Mouse (Mus musculus) heart, adult 9 months (tissue): ENCODE measurements around the gene Hist1h3g.
A peak's percentile ranks its signal among the peaks of the same experiment; 100 is the strongest.

Experiments used
- DNase-seq, 2 experiments: peaks; one replicate each; pipeline ENCODE4 v3.0.0; 2022; ENCODE audit warnings: low spot score in 2 of 2

The Hist1h3g gene

DNA sequence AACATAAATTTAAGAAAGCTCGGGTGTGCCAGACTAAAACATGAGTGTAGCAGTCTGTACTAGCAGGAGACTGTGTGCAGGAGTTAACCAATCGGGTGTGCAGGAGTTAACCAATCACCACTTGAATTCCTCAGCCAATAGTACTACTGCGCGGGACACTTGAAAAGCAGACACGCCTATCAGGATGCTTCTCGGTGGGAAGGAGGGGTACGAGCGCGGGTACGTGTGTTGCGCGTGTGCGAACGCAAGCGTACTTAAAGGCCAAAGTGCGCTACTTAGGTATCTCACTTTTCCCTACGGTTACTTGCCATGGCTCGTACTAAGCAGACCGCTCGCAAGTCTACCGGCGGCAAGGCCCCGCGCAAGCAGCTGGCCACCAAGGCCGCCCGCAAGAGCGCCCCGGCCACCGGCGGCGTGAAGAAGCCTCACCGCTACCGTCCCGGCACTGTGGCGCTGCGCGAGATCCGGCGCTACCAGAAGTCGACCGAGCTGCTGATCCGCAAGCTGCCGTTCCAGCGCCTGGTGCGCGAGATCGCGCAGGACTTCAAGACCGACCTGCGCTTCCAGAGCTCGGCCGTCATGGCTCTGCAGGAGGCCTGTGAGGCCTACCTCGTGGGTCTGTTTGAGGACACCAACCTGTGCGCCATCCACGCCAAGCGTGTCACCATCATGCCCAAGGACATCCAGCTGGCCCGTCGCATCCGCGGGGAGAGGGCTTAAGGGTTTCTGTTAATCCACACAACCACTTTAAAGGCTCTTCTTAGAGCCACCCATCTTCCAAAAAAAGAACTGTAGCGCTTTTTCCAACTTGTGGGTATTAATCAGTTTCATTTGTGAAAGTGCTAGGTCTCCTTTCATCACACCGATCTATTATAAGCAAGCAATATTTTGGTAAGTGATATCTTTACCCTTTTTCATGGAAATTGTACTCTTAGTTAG, at the start of gene Hist1h3g:
Gene Hist1h3g (plus strand): TSS at position 286 of the 939 bp plus-strand sequence.
- peak; percentile 84 to 90 for DNase-seq

DNA sequence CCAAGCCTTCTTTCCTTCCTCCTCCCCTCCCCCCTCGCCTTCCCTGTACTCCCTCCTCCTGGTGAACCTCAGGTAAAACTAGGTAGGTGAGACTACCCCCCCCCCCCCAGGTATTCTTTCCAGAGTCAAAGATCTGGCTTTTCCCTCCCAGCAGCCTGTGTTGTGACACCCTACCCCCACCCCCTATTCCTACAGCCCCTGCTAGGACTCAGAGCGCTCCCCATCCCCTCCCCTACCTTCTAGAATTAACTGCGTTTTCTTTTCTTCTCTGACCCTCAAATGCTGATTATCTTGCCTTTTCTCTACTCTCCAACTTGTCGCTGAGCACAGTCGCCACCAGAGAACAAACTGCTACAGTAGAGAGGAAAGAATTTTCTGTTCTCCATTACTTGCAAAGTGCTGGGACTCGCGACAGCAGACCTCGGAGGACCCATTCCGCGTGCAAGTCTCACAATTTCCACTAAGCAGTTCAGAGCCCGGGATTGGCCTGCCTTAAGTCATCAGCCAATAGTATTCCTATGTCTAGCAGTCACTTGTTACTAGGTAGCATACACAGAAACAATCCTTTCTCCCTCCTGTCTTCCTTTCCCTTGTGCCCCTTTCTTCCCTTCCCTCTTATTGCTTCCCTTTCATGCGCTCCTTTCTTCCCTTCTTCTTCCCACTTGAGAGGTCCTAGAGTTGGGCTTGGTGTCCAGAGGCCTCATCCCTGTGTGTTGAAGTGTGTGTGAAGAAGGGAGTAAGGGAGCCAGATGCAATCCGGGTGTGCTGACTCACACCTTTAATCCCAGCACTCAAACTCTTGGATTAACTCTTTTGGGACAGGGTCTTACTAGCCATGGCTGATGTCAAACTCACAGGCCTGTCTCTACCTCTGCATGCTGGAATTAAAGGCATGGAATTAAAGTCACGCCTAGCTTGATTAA, 46.6 kb upstream of the Hist1h3g start, which contains the start of gene Btn2a2:
Gene Btn2a2 (minus strand): TSS at position 458 of the 923 bp plus-strand sequence.
- DNase-seq, result peak; percentile 39 to 56

DNA sequence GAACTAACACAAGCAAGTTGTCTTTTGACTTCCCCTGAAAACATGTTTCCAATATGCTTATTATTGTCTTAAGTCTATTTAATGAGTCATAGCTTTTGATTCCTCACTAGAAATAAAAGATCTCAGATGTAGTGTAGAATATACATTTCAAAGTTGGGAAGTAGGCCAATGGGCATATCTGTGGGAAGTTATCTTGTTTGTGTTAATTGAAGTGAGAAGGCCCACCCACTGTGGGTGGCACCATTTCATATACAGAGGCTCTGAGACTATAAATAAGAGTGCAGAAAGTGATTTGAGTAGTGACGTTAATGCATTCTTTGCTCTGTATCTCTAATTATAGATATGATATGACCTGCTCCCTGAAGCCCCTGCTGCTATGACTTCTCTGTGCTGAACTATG, 44.4 kb upstream of the Hist1h3g start:
- DNase-seq, result no peak

DNA sequence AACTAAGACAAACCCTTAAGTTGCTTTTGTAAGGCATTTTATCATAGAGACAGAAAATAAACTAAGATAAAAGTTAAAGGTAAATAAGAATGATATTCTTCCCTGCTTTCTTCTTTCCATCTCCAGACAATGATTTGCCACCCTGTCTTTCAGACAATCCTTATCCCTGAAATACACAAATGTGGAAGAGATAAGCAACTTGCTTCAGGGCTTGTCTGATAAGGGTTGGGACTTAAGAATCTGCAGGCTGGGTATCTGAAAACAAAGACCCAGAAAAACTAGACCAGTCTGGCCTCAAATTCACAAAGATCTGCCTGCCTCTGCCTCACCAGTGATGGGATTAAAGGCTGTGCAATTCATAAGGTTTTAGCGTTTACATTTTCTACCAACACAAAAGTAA, 44.0 kb upstream of the Hist1h3g start:
- DNase-seq, result no peak

DNA sequence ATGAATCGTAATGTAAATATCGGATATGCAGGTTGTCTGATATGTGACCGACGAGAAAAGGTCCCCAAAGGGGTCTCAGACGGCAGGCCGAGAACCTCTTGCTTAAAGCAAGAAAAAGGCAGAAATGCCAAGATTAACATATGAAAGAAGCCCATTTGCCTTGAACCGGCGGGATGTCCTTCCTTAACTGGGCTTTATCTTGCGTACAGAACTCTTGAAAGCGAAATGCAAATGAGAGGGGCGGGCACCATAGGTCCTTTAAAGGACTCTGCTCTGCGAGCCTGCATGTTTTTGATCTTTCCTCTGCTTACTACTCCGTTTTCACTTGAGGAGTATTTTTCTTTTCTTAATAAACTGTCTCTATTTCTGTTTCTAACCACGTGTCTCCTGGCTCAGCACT, 43.2 kb upstream of the Hist1h3g start:
- DNase-seq, result no peak

DNA sequence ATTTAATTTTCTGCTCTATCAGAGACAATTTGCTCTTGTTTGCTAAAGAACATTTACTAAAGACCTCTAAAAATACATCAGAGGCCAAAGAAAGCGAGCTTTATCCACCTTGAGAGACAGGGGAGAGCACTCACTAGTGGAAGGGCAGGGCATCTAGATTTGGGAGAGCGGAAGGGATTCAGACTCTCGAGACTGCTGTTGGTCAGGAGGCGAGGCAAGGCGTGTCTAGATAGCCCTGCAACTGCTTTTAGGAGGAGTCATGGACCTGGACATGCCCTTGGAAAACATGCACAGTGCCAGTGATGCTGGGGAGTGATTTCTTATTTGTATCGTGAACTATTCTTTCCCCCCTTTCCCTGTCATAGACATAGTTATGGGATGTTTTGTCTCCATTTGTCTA, 39.7 kb upstream of the Hist1h3g start:
- no peak for DNase-seq

DNA sequence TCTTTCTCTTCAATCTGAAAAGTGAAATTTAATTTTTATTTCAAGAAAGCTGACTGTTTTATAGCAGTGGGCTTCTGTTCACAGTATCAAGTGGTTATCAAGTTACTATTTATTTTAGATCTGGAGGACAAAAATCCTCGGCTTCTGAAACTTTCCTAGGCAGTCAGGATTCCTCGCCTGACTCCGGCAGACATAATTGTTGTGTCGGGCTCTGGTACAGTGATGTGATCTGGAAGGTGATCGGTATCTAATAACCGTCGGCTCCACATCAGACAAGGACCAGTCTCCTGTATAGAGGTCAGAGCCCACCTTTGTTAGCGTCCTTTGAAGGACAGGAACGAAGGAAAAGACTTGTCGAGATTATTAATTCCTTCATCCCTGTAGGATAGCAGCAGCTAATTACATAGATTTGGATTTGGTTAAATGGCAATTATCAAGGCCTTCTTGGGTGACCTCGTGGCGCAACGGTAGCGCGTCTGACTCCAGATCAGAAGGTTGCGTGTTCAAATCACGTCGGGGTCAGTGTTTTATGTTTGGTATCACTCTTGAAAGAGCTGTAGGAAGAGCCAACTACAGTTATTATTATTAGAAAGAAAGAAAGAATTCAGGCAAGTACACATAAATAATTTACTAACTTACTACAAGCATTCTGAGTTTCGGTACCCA, 37.4 kb upstream of the Hist1h3g start:
- no peak for DNase-seq

DNA sequence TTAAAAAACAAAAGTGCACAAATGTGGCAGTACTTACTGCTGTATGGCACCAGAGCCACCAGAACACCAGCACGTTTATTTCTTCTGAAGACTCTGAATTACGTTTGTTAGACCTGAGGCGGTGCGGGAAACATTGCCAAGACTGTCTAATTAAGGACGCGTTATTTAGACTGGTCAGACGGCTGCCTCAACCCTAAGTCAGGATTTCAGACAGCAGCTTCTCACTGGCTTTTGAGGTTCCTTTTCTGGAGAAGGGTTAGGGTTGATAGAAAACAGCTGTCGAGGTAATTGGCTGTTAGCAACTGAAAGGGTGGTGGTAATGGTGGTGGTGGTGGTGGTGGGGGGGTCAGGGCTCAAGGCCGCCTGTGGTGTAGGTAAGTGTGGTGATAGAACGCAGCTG, 36.6 kb upstream of the Hist1h3g start:
- no peak for DNase-seq

DNA sequence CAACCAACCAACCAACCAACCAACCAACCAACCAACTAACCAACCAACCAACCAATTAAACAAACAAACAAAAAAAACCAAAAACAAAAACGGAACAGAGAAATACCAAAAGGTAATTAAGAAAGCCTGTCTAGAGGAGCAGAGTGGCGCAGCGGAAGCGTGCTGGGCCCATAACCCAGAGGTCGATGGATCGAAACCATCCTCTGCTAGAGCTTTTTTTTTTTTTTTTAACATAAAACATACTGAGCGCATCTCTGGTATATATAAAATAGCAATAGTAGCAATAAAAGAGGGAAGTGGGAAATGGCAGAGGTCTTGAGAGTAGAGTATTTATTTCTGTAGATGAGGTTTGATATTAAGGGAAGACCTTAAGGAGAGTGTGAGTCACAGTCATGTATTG, 35.3 kb upstream of the Hist1h3g start:
- no peak for DNase-seq

DNA sequence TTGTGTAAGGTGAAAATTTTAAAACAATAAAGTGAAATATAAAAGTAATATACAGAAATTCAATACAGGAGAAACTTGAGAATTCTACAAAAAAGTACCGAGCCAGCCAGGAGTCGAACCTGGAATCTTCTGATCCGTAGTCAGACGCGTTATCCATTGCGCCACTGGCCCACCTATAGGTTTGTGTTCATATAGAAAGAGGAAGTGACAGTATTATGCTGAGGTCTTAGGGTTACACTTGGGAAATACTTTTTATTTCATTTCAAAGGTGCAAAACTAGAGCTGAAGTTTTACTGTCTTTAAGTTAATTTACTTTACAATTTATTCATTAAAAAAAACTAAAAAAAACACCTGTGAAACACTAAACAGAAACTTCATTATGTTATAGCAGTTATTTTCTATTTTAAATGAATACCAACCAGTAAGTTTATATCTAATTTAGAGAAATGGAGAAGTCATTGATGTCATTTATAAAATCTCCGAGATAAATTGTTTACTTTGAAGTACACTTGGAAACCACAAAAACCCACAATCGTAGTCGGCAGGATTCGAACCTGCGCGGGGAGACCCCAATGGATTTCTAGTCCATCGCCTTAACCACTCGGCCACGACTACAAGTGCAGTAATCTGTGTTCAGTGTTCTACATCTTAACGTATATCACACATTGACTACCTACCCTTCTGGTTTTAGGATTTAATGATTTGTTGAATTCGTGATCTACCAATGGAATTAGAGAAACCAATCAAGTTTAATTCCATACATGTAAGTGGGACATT, 34.6 kb upstream of the Hist1h3g start:
- DNase-seq, result peak in 1 of 2 experiments; percentile 67

DNA sequence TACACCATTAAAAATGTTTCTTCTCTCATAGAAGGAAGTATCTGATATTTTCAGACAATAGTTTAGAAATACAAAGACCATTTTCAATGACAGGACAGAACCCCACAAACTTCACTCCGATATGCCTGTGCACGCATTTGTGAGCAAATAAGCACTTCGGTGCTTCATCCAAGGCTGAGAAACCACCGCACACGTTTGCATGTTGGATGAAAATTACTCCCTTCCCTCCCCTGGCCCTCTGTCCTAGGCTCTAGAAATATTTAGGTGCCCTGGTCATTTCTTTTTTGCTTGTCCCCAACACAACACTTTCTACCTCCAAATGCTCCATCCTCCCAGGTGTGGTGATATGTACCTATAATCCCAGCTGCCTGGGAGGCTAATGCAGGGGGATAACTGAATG, 33.7 kb upstream of the Hist1h3g start:
- no peak for DNase-seq

DNA sequence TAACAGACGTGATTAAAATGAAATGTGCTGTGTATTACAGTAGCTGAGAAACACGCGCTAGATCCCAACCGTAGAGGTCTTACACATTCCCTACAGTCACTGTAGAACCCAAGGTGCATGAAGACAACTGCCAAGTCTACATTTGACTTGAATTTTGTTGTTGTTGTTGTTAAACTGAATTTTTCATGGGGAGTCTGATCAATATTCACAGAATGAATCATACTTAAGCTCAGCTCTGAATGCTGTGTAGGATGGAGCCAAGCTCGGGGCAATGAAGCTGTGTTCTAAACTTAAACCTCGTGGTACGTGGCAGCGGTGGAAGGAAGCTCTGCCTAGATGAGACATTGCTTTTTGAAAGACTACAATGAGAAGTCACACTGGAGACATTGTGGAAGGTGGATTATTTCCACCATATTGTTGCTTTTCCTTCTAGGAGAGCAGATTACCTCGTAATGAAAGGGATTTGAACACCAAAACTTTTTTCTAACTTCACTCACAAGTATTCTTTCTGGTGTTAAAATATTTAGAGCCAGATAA, 33.1 kb upstream of the Hist1h3g start:
- DNase-seq, result no peak

DNA sequence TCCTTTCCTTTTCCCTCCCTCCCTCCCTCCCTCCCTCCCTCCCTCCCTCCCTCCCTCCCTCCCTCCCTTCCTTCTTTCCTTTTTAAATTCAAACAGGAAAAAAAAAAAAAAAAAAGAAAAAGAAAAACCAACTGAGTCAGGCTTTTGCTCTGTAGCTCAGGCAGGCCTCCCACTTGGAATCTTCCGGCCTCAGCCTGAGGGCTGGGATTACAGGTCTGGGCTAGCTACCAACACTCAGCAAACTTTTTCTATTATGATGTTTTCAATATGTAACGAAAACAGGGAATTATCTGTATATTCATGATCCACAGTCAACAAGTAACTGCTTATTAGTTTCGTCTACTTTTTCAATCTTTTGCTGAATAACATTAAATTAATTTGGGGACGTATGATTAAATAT, 32.3 kb upstream of the Hist1h3g start:
- no peak for DNase-seq

DNA sequence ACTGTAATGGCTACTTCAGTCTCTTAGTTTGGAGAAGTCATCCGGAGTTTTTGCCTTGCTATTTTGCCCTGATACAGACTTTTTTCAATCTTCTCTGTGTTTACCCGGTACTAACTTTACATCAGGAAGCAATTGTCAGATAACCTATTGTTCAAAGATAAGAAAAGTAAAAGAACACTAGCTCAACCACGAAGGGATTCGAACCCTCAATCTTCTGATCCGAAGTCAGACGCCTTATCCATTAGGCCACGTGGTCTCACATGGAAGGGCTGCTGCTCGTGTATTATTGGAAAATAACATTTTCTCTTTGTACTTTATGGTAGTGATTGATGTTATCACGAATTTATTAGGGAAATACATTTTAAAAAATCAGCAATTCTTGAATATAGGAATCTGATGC, 31.4 kb upstream of the Hist1h3g start:
- DNase-seq, result peak in 1 of 2 experiments; percentile 57

DNA sequence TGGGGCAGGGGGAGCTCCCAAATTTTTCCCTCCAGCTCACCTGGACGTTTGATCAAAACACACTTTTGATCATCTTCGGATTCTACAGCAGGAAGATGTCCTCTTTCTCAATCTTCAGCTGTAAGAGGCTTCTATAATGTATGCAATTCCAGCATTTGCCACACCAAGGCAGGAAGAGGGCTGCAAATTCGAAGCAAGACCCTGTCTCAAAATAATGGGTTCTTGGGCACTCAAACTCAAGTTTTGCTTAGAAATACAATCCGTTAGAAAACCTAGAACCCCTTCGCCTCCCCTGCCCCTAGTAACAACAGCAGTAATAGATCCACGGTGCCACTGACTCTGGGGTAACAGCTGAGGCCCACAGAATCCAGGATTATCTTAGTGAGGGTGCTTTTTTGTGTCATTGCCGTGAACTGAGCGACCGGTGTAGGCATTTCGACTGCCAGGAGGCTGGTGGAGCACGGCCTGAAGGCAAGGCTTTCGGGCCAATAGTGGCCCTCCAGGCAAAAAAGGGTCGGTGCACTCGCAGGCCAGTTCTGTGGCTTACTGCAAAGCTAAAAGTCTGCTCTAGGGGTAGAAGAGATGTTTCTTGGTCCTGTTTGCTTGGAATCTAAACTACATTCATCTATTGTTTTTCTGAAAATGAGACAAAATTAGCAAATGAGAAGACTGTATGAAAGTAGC, 29.4 kb upstream of the Hist1h3g start:
- no peak for DNase-seq

DNA sequence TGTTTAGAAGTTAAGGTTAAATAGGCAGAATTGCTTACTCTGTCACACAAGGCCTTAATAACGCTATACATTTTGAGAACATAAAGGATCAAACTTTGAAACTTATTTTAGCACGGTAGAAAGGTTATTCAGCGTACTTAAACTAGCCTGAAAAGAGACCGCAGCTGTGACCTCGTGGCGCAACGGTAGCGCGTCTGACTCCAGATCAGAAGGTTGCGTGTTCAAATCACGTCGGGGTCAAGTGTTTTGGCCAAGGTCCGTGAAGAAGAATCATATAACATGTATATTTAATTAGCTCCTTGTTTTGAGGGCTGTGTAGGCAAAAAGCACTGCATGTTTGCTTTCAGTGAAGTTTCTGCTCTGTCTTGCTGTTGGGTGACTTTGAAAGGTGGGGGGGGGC, 28.9 kb upstream of the Hist1h3g start:
- DNase-seq, result no peak

DNA sequence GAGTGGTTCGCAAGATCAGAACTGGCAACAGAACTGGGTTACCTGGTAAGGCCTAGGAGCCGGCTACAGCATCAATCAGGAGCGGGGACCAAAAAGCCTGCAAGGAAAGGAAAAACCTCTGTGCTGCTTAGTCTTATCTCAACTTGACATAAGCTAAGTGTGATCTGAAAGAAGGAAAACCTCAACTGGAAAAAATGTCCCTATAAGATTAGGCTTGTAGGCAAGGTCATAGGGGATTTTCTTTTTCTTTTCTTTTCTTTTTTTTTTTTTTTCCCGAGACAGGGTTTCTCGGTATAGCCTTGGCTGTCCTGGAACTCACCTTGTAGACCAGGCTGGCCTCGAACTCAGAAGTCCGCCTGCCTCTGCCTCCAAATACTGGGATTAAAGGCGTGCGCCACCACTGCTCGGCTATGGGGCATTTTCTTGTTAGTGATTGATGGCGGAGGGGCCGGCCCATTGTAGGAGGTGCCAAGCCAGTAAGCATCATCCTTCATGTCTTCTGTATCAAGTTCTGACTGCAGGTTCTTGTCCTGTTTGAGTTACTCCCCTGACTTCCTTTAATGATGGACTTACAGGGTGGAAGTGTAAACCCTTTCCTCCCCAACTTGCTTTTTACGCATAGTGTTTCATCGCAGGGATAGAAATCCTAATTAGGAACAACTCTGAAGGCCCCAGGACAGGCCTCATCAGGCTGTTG, 28.3 kb upstream of the Hist1h3g start:
- no peak for DNase-seq

DNA sequence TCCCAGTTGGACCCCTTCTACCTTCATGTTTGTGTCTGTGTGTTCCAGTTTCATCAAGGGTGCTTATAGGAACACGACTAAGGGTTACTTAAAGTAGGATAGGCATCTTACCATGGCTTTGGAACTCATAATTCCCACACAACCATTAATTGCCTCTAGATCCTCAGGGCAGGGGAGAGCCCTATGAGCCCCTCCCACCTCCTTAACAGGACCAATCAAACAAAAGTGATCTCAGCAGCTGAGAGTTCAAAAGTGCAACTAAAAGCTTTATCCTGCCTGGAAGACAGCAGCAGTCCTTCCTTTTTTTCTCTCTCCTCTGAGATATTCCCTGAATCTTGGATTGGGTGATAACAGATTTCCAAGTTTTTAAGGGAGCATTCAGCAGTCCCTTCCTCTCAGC, 25.1 kb upstream of the Hist1h3g start:
- no peak for DNase-seq

DNA sequence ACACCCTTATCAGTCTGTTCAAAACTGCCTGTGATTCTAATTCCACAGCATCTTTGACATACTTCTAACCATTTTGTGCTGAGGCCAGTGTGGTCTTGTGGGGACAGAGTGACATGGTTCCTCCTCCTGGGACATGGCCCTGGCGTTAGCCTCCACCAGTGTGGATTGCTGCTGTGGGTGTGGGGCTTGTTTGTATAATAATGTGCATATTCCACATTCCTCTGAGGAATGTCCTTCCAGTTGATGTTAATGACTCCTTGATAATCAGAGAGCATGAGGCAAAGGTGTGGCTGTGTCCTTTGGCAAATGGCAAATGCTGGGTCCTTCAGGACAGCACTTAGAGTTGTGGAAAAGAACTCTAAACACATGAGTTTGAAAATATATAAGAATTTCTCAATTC, 21.7 kb upstream of the Hist1h3g start:
- no peak for DNase-seq

DNA sequence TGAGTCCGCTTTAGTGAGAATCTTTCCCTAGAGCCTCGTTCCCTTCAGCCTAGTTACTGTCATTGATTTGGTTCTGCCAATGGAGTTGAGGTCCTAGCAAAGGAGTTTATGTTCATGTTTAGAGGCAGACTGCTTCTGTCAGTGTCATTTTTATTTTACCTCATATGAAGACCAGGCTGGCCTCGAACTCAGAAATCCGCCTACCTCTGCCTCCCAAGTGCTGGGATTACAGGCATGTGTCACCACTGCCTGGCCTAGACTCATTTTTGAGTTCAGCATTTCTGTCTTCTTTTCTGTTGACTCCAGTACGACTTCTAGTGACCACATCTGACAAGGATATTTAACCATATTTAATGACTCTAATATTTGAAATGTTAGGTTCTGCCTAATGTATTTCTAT, 19.9 kb upstream of the Hist1h3g start:
- no peak for DNase-seq
